Mouse (Mus musculus) hindbrain, embryonic 16.5 days (tissue): ENCODE data around the gene Edem3. TPM values are rescaled to one million over a fixed set of nuclear protein-coding genes. Genes with fewer than 3 reads are reported as not detected.
"Not testable (repeated sequence)": the region's sequence is repeated elsewhere in the genome, so short reads cannot be mapped to it uniquely, and the experiment has no call there.

Source experiments
- ATAC-seq: fragments of 200-750 bp; cut with Nextera tagmentation; 2 replicates; pipeline ENCODE4 v1.8.0; 2017; ENCODE audit warnings: moderate TSS enrichment, moderate library complexity
- H3K27ac ChIP-seq: fragments of 300-500 bp; sonication (generic); 2 replicates; pipeline ENCODE4 v1.5.1; 2014; ENCODE audit warnings: low read depth, mild to moderate bottlenecking, control low read depth, low read length, moderate library complexity
- H3K27me3 ChIP-seq: fragments of 300-500 bp; sonication (generic); replicated peaks from 2 replicates; pipeline ENCODE4 v1.6.1; 2014; ENCODE audit warnings: low read length; ENCODE audit not compliant: control insufficient read depth, insufficient read depth
- H3K36me3 ChIP-seq: fragments of 300-500 bp; sonication (generic); 2 replicates; pipeline ENCODE4 v1.6.1; 2014; ENCODE audit warnings: mild to moderate bottlenecking, low read length, moderate library complexity, mixed read lengths; ENCODE audit not compliant: control insufficient read depth, insufficient read depth
- H3K4me1 ChIP-seq: fragments of 300-500 bp; sonication (generic); 2 replicates; pipeline ENCODE4 v1.6.1; 2014; ENCODE audit warnings: low read depth, low read length; ENCODE audit not compliant: control insufficient read depth, insufficient read depth
- H3K4me2 ChIP-seq: fragments of 300-500 bp; sonication (generic); 2 replicates; pipeline ENCODE4 v1.6.1; 2014; ENCODE audit warnings: mild to moderate bottlenecking, low read length, control low read depth, moderate library complexity
- H3K4me3 ChIP-seq: fragments of 300-500 bp; sonication (generic); 2 replicates; pipeline ENCODE4 v1.5.1; 2014; ENCODE audit warnings: mild to moderate bottlenecking, low read length, control low read depth, moderate library complexity
- H3K9ac ChIP-seq: fragments of 300-500 bp; sonication (generic); 2 replicates; pipeline ENCODE4 v1.6.1; 2014; ENCODE audit warnings: low read depth, mild to moderate bottlenecking, control low read depth, low read length, moderate library complexity
- H3K9me3 ChIP-seq: fragments of 300-500 bp; sonication (generic); 2 replicates; pipeline ENCODE4 v1.6.1; 2014; ENCODE audit warnings: mild to moderate bottlenecking, low read length, moderate library complexity; ENCODE audit not compliant: control insufficient read depth
- WGBS: fragments of 180-500 bp; shearing (Covaris S2); extraction: QIAGEN DNeasy Blood & Tissue Kit; methylation state at CpG from one replicate; pipeline ENCODE4 v1.1.7; 2014; 5-methylcytosine and 5-hydroxymethylcytosine counted together
- polyA plus RNA-seq: library from polyadenylated mRNA; unstranded; fragments of >200 nt; fragmentation: Nextera tagmentation; extraction: Ambion mirVana; gene quantifications from 2 replicates; pipeline ENCODE4 v1.2.1, GENCODE M21; 2015

The Edem3 gene
- polyA plus RNA-seq, 1 experiment from 2014 or later, result 15.3 TPM

DNA sequence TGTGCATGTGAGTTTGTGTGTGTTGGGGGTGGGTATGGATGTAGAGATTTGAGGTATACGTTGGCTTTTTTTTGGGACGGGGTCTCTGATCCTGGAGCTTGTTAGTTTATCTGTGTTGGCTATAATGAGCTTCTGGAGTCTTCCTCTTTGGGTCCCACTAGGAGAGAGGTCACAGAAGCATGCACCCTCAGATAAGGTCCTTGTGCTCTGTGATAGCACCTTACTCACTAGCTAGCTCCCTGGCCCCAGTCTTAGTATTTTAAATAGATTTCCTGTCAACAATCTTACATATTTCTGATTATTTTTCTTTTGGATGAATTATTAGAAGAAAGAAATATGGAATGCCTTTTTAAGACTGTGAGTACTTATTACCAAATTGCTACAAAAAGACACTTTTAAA, 24.1 kb downstream of the Edem3 start:
- no peak for ATAC-seq
- Histone ChIP-seq H3K4me2 (no peak overlapping the region), H3K9me3 (no peaks in the 10 kb centered on the region), H3K4me1 (no peaks in the 10 kb centered on the region), H3K9ac (no peak overlapping the region), H3K4me3 (no peak overlapping the region), H3K36me3 (peaks cover 24% of the 10 kb centered on the region), H3K27ac (no peak overlapping the region), H3K27me3 (no peaks in the 10 kb centered on the region)
- 84% methylated on average over 2 of the region's 2 CpGs for WGBS

- Histone ChIP-seq H3K4me3 (no peak overlapping the region), H3K4me1 (no peaks in the 10 kb centered on the region), H3K9me3 (no peaks in the 10 kb centered on the region), H3K27ac (no peak overlapping the region), H3K27me3 (no peaks in the 10 kb centered on the region), H3K4me2 (no peak overlapping the region), H3K9ac (no peak overlapping the region), H3K36me3 (peaks cover 19% of the 10 kb centered on the region)
- ATAC-seq, result no peak
- 89% methylated on average over 7 of the region's 7 CpGs for WGBS
Measured at GRCm38 (mm10) chr1:151781447-151781846, 26.3 kb downstream of the Edem3 start.

GRCm38 (mm10) chr1:151783403-151783802, 28.2 kb downstream of the Edem3 start:
- no peaks in the 10 kb centered on the region for H3K27me3 ChIP-seq
- no peak overlapping the region for H3K27ac ChIP-seq
- no peak overlapping the region for H3K9ac ChIP-seq
- no peak overlapping the region for H3K4me3 ChIP-seq
- no peak overlapping the region for H3K4me2 ChIP-seq
- no peaks in the 10 kb centered on the region for H3K9me3 ChIP-seq
- peaks cover 9% of the 10 kb centered on the region for H3K36me3 ChIP-seq
- no peak for ATAC-seq
- H3K4me1 ChIP-seq, result no peaks in the 10 kb centered on the region
- WGBS, result 92% methylated on average over 2 of the region's 2 CpGs

GRCm38 (mm10) chr1:151786406-151786805, 31.2 kb downstream of the Edem3 start:
- ATAC-seq, result no peak
- WGBS, result 94% methylated on average over 5 of the region's 5 CpGs
- Histone ChIP-seq H3K9me3 (no peaks in the 10 kb centered on the region), H3K9ac (no peak overlapping the region), H3K27ac (no peak overlapping the region), H3K27me3 (no peaks in the 10 kb centered on the region), H3K4me2 (no peak overlapping the region), H3K4me3 (no peak overlapping the region), H3K4me1 (no peaks in the 10 kb centered on the region), H3K36me3 (peaks cover 8% of the 10 kb centered on the region)

- Histone ChIP-seq H3K9ac (no peak overlapping the region), H3K4me1 (no peaks in the 10 kb centered on the region), H3K4me3 (no peak overlapping the region), H3K27ac (no peak overlapping the region), H3K27me3 (no peaks in the 10 kb centered on the region), H3K36me3 (peaks cover 8% of the 10 kb centered on the region), H3K4me2 (no peak overlapping the region), H3K9me3 (no peaks in the 10 kb centered on the region)
- no peak for ATAC-seq
- 45% methylated on average over 4 of the region's 4 CpGs for WGBS
Measured at GRCm38 (mm10) chr1:151789136-151789535, 34.0 kb downstream of the Edem3 start.

- H3K27ac ChIP-seq, H3K4me2 ChIP-seq, H3K9ac ChIP-seq, H3K4me3 ChIP-seq, H3K9me3 ChIP-seq, H3K4me1 ChIP-seq, ATAC-seq, H3K27me3 ChIP-seq: not testable (repeated sequence)
- peaks cover 12% of the 10 kb centered on the region for H3K36me3 ChIP-seq
- 93% methylated on average over 8 of the region's 8 CpGs for WGBS
Measured at GRCm38 (mm10) chr1:151792076-151792475, 36.9 kb downstream of the Edem3 start.

- not testable (repeated sequence) for H3K27ac ChIP-seq, H3K9ac ChIP-seq, H3K4me2 ChIP-seq, H3K27me3 ChIP-seq, H3K4me1 ChIP-seq, H3K9me3 ChIP-seq, ATAC-seq, H3K4me3 ChIP-seq
- peaks cover 30% of the 10 kb centered on the region for H3K36me3 ChIP-seq
- WGBS, result 78% methylated on average over 3 of the region's 3 CpGs
Measured at GRCm38 (mm10) chr1:151802795-151803194, 47.6 kb downstream of the Edem3 start.

DNA sequence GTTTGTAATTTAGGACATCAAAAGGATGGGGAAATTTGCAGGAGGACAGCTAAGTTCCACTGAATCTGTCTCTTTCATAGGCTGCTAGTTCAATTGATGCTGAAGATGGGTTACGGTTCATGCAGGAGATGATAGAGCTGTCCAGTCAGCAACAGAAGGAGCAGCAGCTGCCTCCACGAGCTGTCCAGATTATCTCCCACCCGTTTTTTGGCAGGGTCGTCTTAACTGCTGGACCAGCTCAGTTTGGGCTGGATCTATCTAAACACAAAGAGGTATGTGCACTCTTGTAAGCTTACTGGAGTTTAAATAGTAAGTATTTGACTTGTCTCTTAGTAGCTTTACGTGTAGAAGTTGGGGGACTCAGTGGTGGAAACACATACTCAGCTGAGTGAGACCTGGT, 52.1 kb downstream of the Edem3 start:
- no peak overlapping the region for H3K4me2 ChIP-seq
- H3K27ac ChIP-seq, result no peak overlapping the region
- no peak overlapping the region for H3K9ac ChIP-seq
- no peaks in the 10 kb centered on the region for H3K4me1 ChIP-seq
- peaks cover 23% of the 10 kb centered on the region for H3K36me3 ChIP-seq
- no peak for ATAC-seq
- WGBS, result 88% methylated on average over 5 of the region's 5 CpGs
- H3K27me3 ChIP-seq, result no peaks in the 10 kb centered on the region
- no peaks in the 10 kb centered on the region for H3K9me3 ChIP-seq
- no peak overlapping the region for H3K4me3 ChIP-seq

- Histone ChIP-seq H3K9ac (no peak overlapping the region), H3K27me3 (no peaks in the 10 kb centered on the region), H3K4me2 (no peak overlapping the region), H3K27ac (no peak overlapping the region), H3K36me3 (peaks cover 31% of the 10 kb centered on the region), H3K4me3 (no peak overlapping the region), H3K4me1 (no peaks in the 10 kb centered on the region), H3K9me3 (no peaks in the 10 kb centered on the region)
- ATAC-seq, result no peak
- whole genome bisulfite sequencing, result 53% methylated on average over 7 of the region's 7 CpGs
Measured at GRCm38 (mm10) chr1:151810628-151811421, 55.7 kb downstream of the Edem3 start.
